Mouse (Mus musculus): Measurements from ENCODE around the gene Pak1ip1. TPM values are rescaled to one million over a fixed set of nuclear protein-coding genes. Genes with fewer than 3 reads are reported as not detected.

Gene Pak1ip1
- 50.8 and 56.9 TPM in 2 replicates for polyA plus RNA-seq (2015; fragmentation: Nextera tagmentation; extraction: Ambion mirVana)

GRCm38 (mm10) chr13:41000926-41001639, at the start of gene Pak1ip1:
TSS of gene Pak1ip1 (plus strand) at chr13:41001023.
- H3K4me3 ChIP-seq, result peak within 1 kb of the TSS; percentile 98
- peak within 1 kb of the TSS; percentile 93 for H3K9ac ChIP-seq
- under 1% methylated on average over 58 of the region's 58 CpGs for WGBS
- H3K4me1 ChIP-seq (replicated peaks), result peaks cover 16% of the 10 kb centered on the region
- peak within 1 kb of the TSS; percentile 99 for H3K27ac ChIP-seq (replicated peaks)
- peaks cover 16% of the 10 kb centered on the region for H3K36me3 ChIP-seq
- peak within 1 kb of the TSS; percentile 92 for H3K4me2 ChIP-seq
- peak; percentile 97 for ATAC-seq (ENCODE audit: low FRiP score, low read depth)
- H3K27me3 ChIP-seq, result no peaks in the 10 kb centered on the region
- H3K9me3 ChIP-seq, result no peaks in the 10 kb centered on the region

GRCm38 (mm10) chr13:40951386-40951976, 49.3 kb upstream of the Pak1ip1 start:
- Histone ChIP-seq H3K27ac (replicated peaks) (no peak overlapping the region), H3K9ac (no peak overlapping the region), H3K36me3 (no peaks in the 10 kb centered on the region), H3K27me3 (no peaks in the 10 kb centered on the region), H3K4me1 (replicated peaks) (no peaks in the 10 kb centered on the region), H3K4me2 (no peak overlapping the region), H3K4me3 (no peak overlapping the region), H3K9me3 (no peaks in the 10 kb centered on the region)
- ATAC-seq (ENCODE audit: low FRiP score, low read depth), result no peak
- WGBS, result 85% methylated on average over 10 of the region's 10 CpGs

- H3K4me3 ChIP-seq, result no peak overlapping the region
- no peaks in the 10 kb centered on the region for H3K4me1 ChIP-seq (replicated peaks)
- no peak for ATAC-seq (ENCODE audit: low FRiP score, low read depth)
- no peaks in the 10 kb centered on the region for H3K36me3 ChIP-seq
- no peaks in the 10 kb centered on the region for H3K27me3 ChIP-seq
- H3K9me3 ChIP-seq, result no peaks in the 10 kb centered on the region
- no peak overlapping the region for H3K27ac ChIP-seq (replicated peaks)
- WGBS, result 82% methylated on average over 6 of the region's 6 CpGs
- H3K4me2 ChIP-seq, result no peak overlapping the region
- no peak overlapping the region for H3K9ac ChIP-seq
Observed at GRCm38 (mm10) chr13:40953231-40953630, 47.6 kb upstream of the Pak1ip1 start.

- H3K27ac ChIP-seq (replicated peaks), result no peak overlapping the region
- 86% methylated on average over 7 of the region's 7 CpGs for WGBS
- no peak for ATAC-seq (ENCODE audit: low FRiP score, low read depth)
- no peaks in the 10 kb centered on the region for H3K4me1 ChIP-seq (replicated peaks)
- H3K4me3 ChIP-seq, result no peak overlapping the region
- H3K4me2 ChIP-seq, result no peak overlapping the region
- H3K27me3 ChIP-seq, result no peaks in the 10 kb centered on the region
- no peaks in the 10 kb centered on the region for H3K9me3 ChIP-seq
- H3K9ac ChIP-seq, result no peak overlapping the region
- H3K36me3 ChIP-seq, result no peaks in the 10 kb centered on the region
Observed at GRCm38 (mm10) chr13:40955773-40956172, 45.0 kb upstream of the Pak1ip1 start.

GRCm38 (mm10) chr13:40967609-40968008, 33.2 kb upstream of the Pak1ip1 start:
- Histone ChIP-seq H3K9ac (no peak overlapping the region), H3K27me3 (no peaks in the 10 kb centered on the region), H3K4me3 (no peak overlapping the region), H3K36me3 (no peaks in the 10 kb centered on the region), H3K9me3 (no peaks in the 10 kb centered on the region), H3K4me1 (replicated peaks) (no peaks in the 10 kb centered on the region), H3K4me2 (no peak overlapping the region), H3K27ac (replicated peaks) (no peak overlapping the region)
- ATAC-seq (ENCODE audit: low FRiP score, low read depth), result no peak
- 93% methylated on average over 10 of the region's 10 CpGs for WGBS

GRCm38 (mm10) chr13:40968564-40968963, 32.3 kb upstream of the Pak1ip1 start:
- H3K27me3 ChIP-seq, result no peaks in the 10 kb centered on the region
- no peak overlapping the region for H3K9ac ChIP-seq
- H3K9me3 ChIP-seq, result no peaks in the 10 kb centered on the region
- ATAC-seq (ENCODE audit: low FRiP score, low read depth), result no peak
- 83% methylated on average over 5 of the region's 5 CpGs for WGBS
- no peaks in the 10 kb centered on the region for H3K36me3 ChIP-seq
- H3K4me2 ChIP-seq, result no peak overlapping the region
- H3K4me1 ChIP-seq (replicated peaks), result no peaks in the 10 kb centered on the region
- H3K4me3 ChIP-seq, result no peak overlapping the region
- H3K27ac ChIP-seq (replicated peaks), result no peak overlapping the region

- Histone ChIP-seq H3K36me3 (no peaks in the 10 kb centered on the region), H3K4me2 (no peak overlapping the region), H3K9me3 (no peaks in the 10 kb centered on the region), H3K9ac (no peak overlapping the region), H3K27me3 (no peaks in the 10 kb centered on the region), H3K4me3 (no peak overlapping the region), H3K27ac (replicated peaks) (no peak overlapping the region), H3K4me1 (replicated peaks) (no peaks in the 10 kb centered on the region)
- no peak for ATAC-seq (ENCODE audit: low FRiP score, low read depth)
- WGBS, result 96% methylated on average over 4 of the region's 4 CpGs
Observed at GRCm38 (mm10) chr13:40969761-40970390, 30.9 kb upstream of the Pak1ip1 start.

GRCm38 (mm10) chr13:40971261-40971660, 29.6 kb upstream of the Pak1ip1 start:
- Histone ChIP-seq H3K9ac (no peak overlapping the region), H3K4me2 (no peak overlapping the region), H3K27me3 (no peaks in the 10 kb centered on the region), H3K9me3 (no peaks in the 10 kb centered on the region), H3K27ac (replicated peaks) (no peak overlapping the region), H3K36me3 (no peaks in the 10 kb centered on the region), H3K4me1 (replicated peaks) (no peaks in the 10 kb centered on the region), H3K4me3 (no peak overlapping the region)
- ATAC-seq (ENCODE audit: low FRiP score, low read depth), result no peak
- WGBS, result 90% methylated on average over 5 of the region's 5 CpGs

- no peak for ATAC-seq (ENCODE audit: low FRiP score, low read depth)
- H3K9ac ChIP-seq, result no peak overlapping the region
- no peaks in the 10 kb centered on the region for H3K4me1 ChIP-seq (replicated peaks)
- H3K4me2 ChIP-seq, result no peak overlapping the region
- H3K27ac ChIP-seq (replicated peaks), result no peak overlapping the region
- no peaks in the 10 kb centered on the region for H3K27me3 ChIP-seq
- 88% methylated on average over 2 of the region's 2 CpGs for WGBS
- no peaks in the 10 kb centered on the region for H3K9me3 ChIP-seq
- no peaks in the 10 kb centered on the region for H3K36me3 ChIP-seq
- H3K4me3 ChIP-seq, result no peak overlapping the region
Observed at GRCm38 (mm10) chr13:40971831-40972230, 29.0 kb upstream of the Pak1ip1 start.

GRCm38 (mm10) chr13:40972976-40973375, 27.8 kb upstream of the Pak1ip1 start:
- H3K4me3 ChIP-seq, result no peak overlapping the region
- no peaks in the 10 kb centered on the region for H3K36me3 ChIP-seq
- H3K27ac ChIP-seq (replicated peaks), result no peak overlapping the region
- 91% methylated on average over 5 of the region's 5 CpGs for WGBS
- no peak overlapping the region for H3K4me2 ChIP-seq
- H3K9me3 ChIP-seq, result no peaks in the 10 kb centered on the region
- no peak for ATAC-seq (ENCODE audit: low FRiP score, low read depth)
- H3K27me3 ChIP-seq, result no peaks in the 10 kb centered on the region
- no peaks in the 10 kb centered on the region for H3K4me1 ChIP-seq (replicated peaks)
- H3K9ac ChIP-seq, result no peak overlapping the region

- Histone ChIP-seq H3K9me3 (no peaks in the 10 kb centered on the region), H3K27ac (replicated peaks) (no peak overlapping the region), H3K4me3 (no peak overlapping the region), H3K4me1 (replicated peaks) (no peaks in the 10 kb centered on the region), H3K27me3 (no peaks in the 10 kb centered on the region), H3K9ac (no peak overlapping the region), H3K36me3 (no peaks in the 10 kb centered on the region), H3K4me2 (no peak overlapping the region)
- no peak for ATAC-seq (ENCODE audit: low FRiP score, low read depth)
- whole genome bisulfite sequencing, result 14% methylated on average over 7 of the region's 7 CpGs
Observed at GRCm38 (mm10) chr13:40977609-40978008, 23.2 kb upstream of the Pak1ip1 start.

- no peak overlapping the region for H3K4me3 ChIP-seq
- ATAC-seq (ENCODE audit: low FRiP score, low read depth), result no peak
- H3K36me3 ChIP-seq, result no peaks in the 10 kb centered on the region
- no peak overlapping the region for H3K9ac ChIP-seq
- no peak overlapping the region for H3K27ac ChIP-seq (replicated peaks)
- WGBS, result 83% methylated on average over 4 of the region's 4 CpGs
- H3K4me1 ChIP-seq (replicated peaks), result no peaks in the 10 kb centered on the region
- H3K4me2 ChIP-seq, result no peak overlapping the region
- no peaks in the 10 kb centered on the region for H3K27me3 ChIP-seq
- no peaks in the 10 kb centered on the region for H3K9me3 ChIP-seq
Observed at GRCm38 (mm10) chr13:40978652-40979051, 22.2 kb upstream of the Pak1ip1 start.
